In genomic region chr2:105333107-105333506, GRCm38 (mm10) we compare ENCODE assay signal across 21 mouse cellular contexts.
DNase-seq lines count a peak whose midpoint lies in the region; ATAC-seq and TF ChIP-seq lines count a peak whose summit lies in the region.
"Had no signal": no experiment of that assay in that cellular context is flagged by ENCODE, and none has a peak within 500 bp of the region (broad histone marks: within the 10 kb centered on the region; RNA-seq: fewer than 3 reads in every experiment).

No protein-coding gene starts in this region.

- H3K27me3 ChIP-seq in hindbrain, embryonic 13.5 days, result peaks cover 63% of the 10 kb centered on the region
- peaks cover 30% of the 10 kb centered on the region for H3K27me3 ChIP-seq in hindbrain, embryonic 10.5 days (ENCODE audit: insufficient read depth, poor library complexity, severe bottlenecking)
- H3K27me3 ChIP-seq in midbrain, embryonic 11.5 days (ENCODE audit: control insufficient read depth, insufficient read depth, low read length), result no peaks in the 10 kb centered on the region; the same call in 1 of the 2 replicates
- peaks cover 25% of the 10 kb centered on the region for H3K27me3 ChIP-seq in midbrain, embryonic 10.5 days (ENCODE audit: low read depth, poor library complexity, severe bottlenecking)
- H3K27me3 ChIP-seq: CH12.LX had no signal

- H3K4me2 ChIP-seq in hindbrain, embryonic 13.5 days, result no peak overlapping the region
- no peak overlapping the region for H3K4me2 ChIP-seq in midbrain, embryonic 11.5 days
- H3K4me2 ChIP-seq: embryonic facial prominence, embryonic 15.5 days; heart, embryonic 13.5 days had no signal

- peaks cover 30% of the 10 kb centered on the region for H3K4me1 ChIP-seq in hindbrain, embryonic 13.5 days (replicated peaks)
- peaks cover 21% of the 10 kb centered on the region for H3K4me1 ChIP-seq in hindbrain, embryonic 10.5 days (replicated peaks)
- H3K4me1 ChIP-seq in midbrain, embryonic 11.5 days (ENCODE audit: control insufficient read depth, insufficient read depth, low read length), result peaks cover 5% of the 10 kb centered on the region
- H3K4me1 ChIP-seq in midbrain, embryonic 10.5 days, result peaks cover 23% of the 10 kb centered on the region

- DNase-seq in hindbrain, embryonic 10.5 days (ENCODE audit: low spot score), result no peak
- peak; percentile 79 for DNase-seq in midbrain, embryonic 11.5 days (ENCODE audit: low spot score, missing footprints)
- DNase-seq in midbrain, embryonic 10.5 days (ENCODE audit: low spot score), result no peak
- DNase-seq in brain, embryonic 14.5 days (ENCODE audit: low read depth), result peak; percentile 28
- DNase-seq in heart, postnatal 10 days, result no peak
- DNase-seq: adrenal gland, adult 2 months; adrenal gland, postnatal 25 days; cerebellum, adult 11-12 months; cerebellum, adult 9-10 months; embryo, embryonic 11 days; gastrocnemius, adult 2 months; gastrocnemius, postnatal 25 days; heart, adult 11 months; heart, postnatal 4 days had no signal

- H3K4me3 ChIP-seq in hindbrain, embryonic 13.5 days, result no peak overlapping the region
- no peak overlapping the region for H3K4me3 ChIP-seq in hindbrain, embryonic 10.5 days
- H3K4me3 ChIP-seq in midbrain, embryonic 11.5 days (ENCODE audit: low read depth, low read length), result no peak overlapping the region
- no peak overlapping the region for H3K4me3 ChIP-seq in midbrain, embryonic 10.5 days
- H3K4me3 ChIP-seq: embryonic facial prominence, embryonic 15.5 days; erythroblast, embryonic 14.5 days; forebrain, embryonic 10.5 days; gastrocnemius, adult 2 months; heart, embryonic 13.5 days had no signal

- ATAC-seq in hindbrain, embryonic 13.5 days (ENCODE audit: low FRiP score), result no peak
- ATAC-seq in midbrain, embryonic 11.5 days (ENCODE audit: low FRiP score), result no peak

- no peak for TF ChIP-seq POLR2A in brain, embryonic 14.5 days (IDR thresholded peaks at IDR 0.05; ENCODE audit: borderline replicate concordance, extremely low read depth, insufficient read depth, insufficient read length, poor library complexity, severe bottlenecking)

- intact Hi-C loops in heart, postnatal 10 days (cut with DNase I), result loop anchor here (10.0 kb wide), 1 partner anchor 752 kb away; no protein-coding TSS in a partner anchor

- peak overlapping the region; percentile 14 for H3K27ac ChIP-seq in hindbrain, embryonic 13.5 days
- H3K27ac ChIP-seq in hindbrain, embryonic 10.5 days, result no peak overlapping the region
- H3K27ac ChIP-seq in midbrain, embryonic 11.5 days (ENCODE audit: low read depth, low read length), result no peak overlapping the region
- no peak overlapping the region for H3K27ac ChIP-seq in midbrain, embryonic 10.5 days (replicated peaks)
- H3K27ac ChIP-seq: embryonic facial prominence, embryonic 15.5 days; forebrain, embryonic 10.5 days; gastrocnemius, adult 2 months; heart, embryonic 13.5 days had no signal

- no peak for TF ChIP-seq CTCF in brain, embryonic 14.5 days (IDR thresholded peaks at IDR 0.05; ENCODE audit: borderline replicate concordance, extremely low read depth, insufficient read depth, insufficient read length)

- no peak overlapping the region for H3K9ac ChIP-seq in hindbrain, embryonic 13.5 days
- no peak overlapping the region for H3K9ac ChIP-seq in midbrain, embryonic 11.5 days (ENCODE audit: low read length)
- H3K9ac ChIP-seq: embryonic facial prominence, embryonic 15.5 days; heart, embryonic 13.5 days; hindbrain, embryonic 14.5 days had no signal

- 70% methylated on average over 8 of the region's 8 CpGs for WGBS in hindbrain, embryonic 13.5 days
- 81% methylated on average over 8 of the region's 8 CpGs for WGBS in hindbrain, embryonic 10.5 days
- 81% methylated on average over 8 of the region's 8 CpGs for WGBS in midbrain, embryonic 11.5 days
- 80% methylated on average over 8 of the region's 8 CpGs for WGBS in midbrain, embryonic 10.5 days

- no peaks in the 10 kb centered on the region for H3K36me3 ChIP-seq in hindbrain, embryonic 13.5 days
- no peaks in the 10 kb centered on the region for H3K36me3 ChIP-seq in hindbrain, embryonic 10.5 days
- no peaks in the 10 kb centered on the region for H3K36me3 ChIP-seq in midbrain, embryonic 11.5 days (ENCODE audit: control insufficient read depth, insufficient read depth, low read length)
- no peaks in the 10 kb centered on the region for H3K36me3 ChIP-seq in midbrain, embryonic 10.5 days
- H3K36me3 ChIP-seq: embryonic facial prominence, embryonic 15.5 days; forebrain, embryonic 10.5 days; heart, embryonic 13.5 days had no signal

- H3K9me3 ChIP-seq in hindbrain, embryonic 13.5 days, result no peaks in the 10 kb centered on the region
- H3K9me3 ChIP-seq in hindbrain, embryonic 10.5 days, result no peaks in the 10 kb centered on the region
- H3K9me3 ChIP-seq in midbrain, embryonic 11.5 days (ENCODE audit: control insufficient read depth, low read length), result no peaks in the 10 kb centered on the region
- no peaks in the 10 kb centered on the region for H3K9me3 ChIP-seq in midbrain, embryonic 10.5 days (replicated peaks)
- H3K9me3 ChIP-seq: embryonic facial prominence, embryonic 15.5 days; forebrain, embryonic 10.5 days; heart, embryonic 13.5 days had no signal

Comparison
In these comparisons a context has a peak if more than half of its experiments do, and no peak if none do; other contexts are left out.
1. DNase-seq: peak in midbrain, embryonic 11.5 days (single experiment) and brain, embryonic 14.5 days (single experiment); none in hindbrain, embryonic 10.5 days (single experiment), midbrain, embryonic 10.5 days (single experiment) and heart, postnatal 10 days (0 of 2).